Mouse (Mus musculus): Measurements from ENCODE around the gene Vmn2r25.
"Not testable (repeated sequence)": the region's sequence is repeated elsewhere in the genome, so short reads cannot be mapped to it uniquely, and the experiment has no call there.

Gene Vmn2r25

GRCm38 (mm10) chr6:123853363-123853762 is at the start of gene Vmn2r25:
Vmn2r25 (minus strand) TSS chr6:123853463.
- DNase-seq: not testable (repeated sequence)

- DNase-seq: no peak
These were observed 33.3 kb downstream of the Vmn2r25 start for GRCm38 (mm10) chr6:123819951-123820350.

- not testable (repeated sequence) for DNase-seq
These were observed 43.0 kb downstream of the Vmn2r25 start for GRCm38 (mm10) chr6:123810291-123810690.

- no peak for DNase-seq
These were observed 59.5 kb downstream of the Vmn2r25 start for GRCm38 (mm10) chr6:123793746-123794145.

- no peak for DNase-seq
These were observed 68.4 kb downstream of the Vmn2r25 start for GRCm38 (mm10) chr6:123784857-123785256.

DNA sequence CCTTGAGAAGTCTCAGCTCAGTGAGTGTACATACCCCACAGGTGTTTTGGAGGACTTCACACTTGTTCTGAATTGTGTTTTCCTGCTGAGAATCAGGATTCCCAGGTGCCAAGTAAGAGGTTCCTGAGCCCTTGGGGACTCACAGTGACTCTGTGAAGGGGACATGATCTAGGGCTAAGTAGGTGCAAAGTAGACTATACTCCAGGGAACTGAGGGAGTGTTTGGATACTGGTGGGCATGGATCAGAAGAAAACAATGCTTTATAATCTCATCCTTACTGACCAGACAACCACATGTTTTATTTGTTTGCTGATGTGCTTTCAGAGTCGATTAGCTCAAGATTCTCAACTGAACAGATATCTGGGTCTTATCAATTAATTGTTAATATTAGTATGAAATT is 74.7 kb downstream of the Vmn2r25 start, which contains the start of gene Vmn2r24:
Gene Vmn2r24 (plus strand): TSS at position 301 of the 400 bp plus-strand sequence.
- no peak for DNase-seq

All from kidney, adult 18-20 months (tissue).